Mouse (Mus musculus) MEL (cell line): ENCODE data around the gene Prpf38b. TPM values are rescaled to one million over a fixed set of nuclear protein-coding genes. Genes with fewer than 3 reads are reported as not detected.

Experiments
- DNase-seq: peaks from one replicate; pipeline ENCODE4 v3.0.0; 2011; ENCODE audit warnings: low read depth, low spot score
- H3K27ac ChIP-seq: 2 replicates; pipeline ENCODE4 v1.5.1; 2012; ENCODE audit warnings: low read depth, mild to moderate bottlenecking, control low read depth, low read length, moderate library complexity; ENCODE audit not compliant: control insufficient read depth
- H3K27me3 ChIP-seq, 2 experiments: fragments of 150-350 bp in 1 of 2; sonication (generic) in 1 of 2; 2 replicates each; pipeline ENCODE4 v1.6.1; 2012; ENCODE audit warnings: low read length in 2 of 2, mild to moderate bottlenecking in 2 of 2, improper control_type of control experiment in 1 of 2, moderate library complexity in 1 of 2; ENCODE audit not compliant: insufficient read depth in 2 of 2, control insufficient read depth in 1 of 2
- H3K36me3 ChIP-seq, 2 experiments: 2 replicates each; pipeline ENCODE4 v1.6.1; 2012 to 2014; ENCODE audit warnings: low read length in 2 of 2, improper control_type of control experiment in 1 of 2, inconsistent platforms in 1 of 2, mild to moderate bottlenecking in 1 of 2; ENCODE audit not compliant: insufficient read depth in 2 of 2, control insufficient read depth in 1 of 2
- H3K4me1 ChIP-seq, 2 experiments: fragments of 150-350 bp in 1 of 2; sonication (generic) in 1 of 2; 2 replicates each; pipeline ENCODE4 v1.6.1; 2012; ENCODE audit warnings: low read length in 2 of 2, improper control_type of control experiment in 1 of 2, mild to moderate bottlenecking in 1 of 2; ENCODE audit not compliant: insufficient read depth in 2 of 2, control insufficient read depth in 1 of 2
- H3K4me3 ChIP-seq, 2 experiments: fragments of 150-350 bp in 1 of 2; sonication (generic) in 1 of 2; 2 replicates each; pipeline ENCODE4 v1.5.1; 2012; ENCODE audit warnings: low read depth in 2 of 2, low read length in 2 of 2, mild to moderate bottlenecking in 2 of 2, moderate library complexity in 2 of 2, control low read depth in 1 of 2, improper control_type of control experiment in 1 of 2; ENCODE audit not compliant: control insufficient read depth in 1 of 2, insufficient read depth in 1 of 2
- H3K79me2 ChIP-seq: 2 replicates; pipeline ENCODE4 v1.6.1; 2012; ENCODE audit warnings: mild to moderate bottlenecking, low read length, moderate library complexity; ENCODE audit not compliant: control insufficient read depth, poor library complexity, insufficient read depth
- H3K9ac ChIP-seq: 2 replicates; pipeline ENCODE4 v1.6.1; 2012; ENCODE audit warnings: low read depth, mild to moderate bottlenecking, control low read depth, low read length, moderate library complexity; ENCODE audit not compliant: control insufficient read depth, poor library complexity, severe bottlenecking
- H3K9me3 ChIP-seq: fragments of 150-350 bp; sonication (generic); replicated peaks from 2 replicates; pipeline ENCODE4 v1.6.1; 2012; ENCODE audit warnings: mild to moderate bottlenecking, low read length, improper control_type of control experiment, moderate library complexity; ENCODE audit not compliant: insufficient read depth
- CHD2 ChIP-seq: IDR thresholded peaks from 2 replicates; pipeline ENCODE4 v1.6.1; 2011; ENCODE audit warnings: low read length, improper control_type of control experiment
- E2F4 ChIP-seq: IDR thresholded peaks from 2 replicates; pipeline ENCODE4 v1.6.1; 2011; ENCODE audit warnings: low read depth, low read length, improper control_type of control experiment, borderline replicate concordance
- ELF1 ChIP-seq: IDR thresholded peaks from 2 replicates; pipeline ENCODE4 v1.6.1; 2014; ENCODE audit warnings: low read depth, mild to moderate bottlenecking, inconsistent platforms, low read length, improper control_type of control experiment, moderate library complexity
- EP300 ChIP-seq, 2 experiments: IDR thresholded peaks; 2 replicates each; pipeline ENCODE4 v1.6.1; 2011; ENCODE audit warnings: improper control_type of control experiment in 2 of 2, low read length in 2 of 2, low read depth in 1 of 2, mild to moderate bottlenecking in 1 of 2
- KAT2A ChIP-seq: conservative IDR thresholded peaks from 2 replicates; pipeline ENCODE4 v1.6.1; 2012; ENCODE audit warnings: low read depth, low read length, improper control_type of control experiment, inconsistent platforms
- MAFK ChIP-seq: IDR thresholded peaks from 2 replicates; pipeline ENCODE4 v1.6.1; 2011; ENCODE audit warnings: low read depth, mild to moderate bottlenecking, low read length, improper control_type of control experiment, borderline replicate concordance
- MEF2A ChIP-seq: IDR thresholded peaks from 2 replicates; pipeline ENCODE4 v1.6.1; 2014; ENCODE audit warnings: low read depth, mild to moderate bottlenecking, inconsistent platforms, low read length, improper control_type of control experiment; ENCODE audit not compliant: poor library complexity, insufficient replicate concordance, severe bottlenecking; ENCODE audit errors: extremely low read depth
- MYB ChIP-seq: IDR thresholded peaks from 2 replicates; pipeline ENCODE4 v1.6.1; 2011; ENCODE audit warnings: mild to moderate bottlenecking, low read depth, low read length, improper control_type of control experiment
- MYC ChIP-seq: IDR thresholded peaks from 2 replicates; pipeline ENCODE4 v1.6.1; 2011; ENCODE audit warnings: low read depth, mild to moderate bottlenecking, low read length, improper control_type of control experiment, moderate library complexity
- NRF1 ChIP-seq: IDR thresholded peaks from 2 replicates; pipeline ENCODE4 v1.6.1; 2014; ENCODE audit warnings: low read depth, mild to moderate bottlenecking, inconsistent platforms, low read length, improper control_type of control experiment, moderate library complexity; ENCODE audit not compliant: poor library complexity, insufficient read depth, severe bottlenecking
- RAD21 ChIP-seq: IDR thresholded peaks from 2 replicates; pipeline ENCODE4 v1.6.1; 2011; ENCODE audit warnings: mild to moderate bottlenecking, low read depth, low read length, improper control_type of control experiment
- SMC3 ChIP-seq: IDR thresholded peaks from 2 replicates; pipeline ENCODE4 v1.6.1; 2011; ENCODE audit warnings: low read depth, low read length, improper control_type of control experiment
- TAL1 ChIP-seq: IDR thresholded peaks from 2 replicates; pipeline ENCODE4 v1.6.1; 2012; ENCODE audit warnings: mild to moderate bottlenecking, inconsistent platforms, low read length, moderate library complexity, mixed read lengths
- USF1 ChIP-seq: IDR thresholded peaks from 2 replicates; pipeline ENCODE4 v1.6.1; 2014; ENCODE audit warnings: low read depth, mild to moderate bottlenecking, inconsistent platforms, low read length, improper control_type of control experiment, moderate library complexity
- USF2 ChIP-seq, 2 experiments: IDR thresholded peaks; 2 replicates each; pipeline ENCODE4 v1.6.1; 2011 to 2012; ENCODE audit warnings: improper control_type of control experiment in 2 of 2, low read length in 2 of 2, borderline replicate concordance in 1 of 2, inconsistent platforms in 1 of 2, low read depth in 1 of 2, mild to moderate bottlenecking in 1 of 2; ENCODE audit not compliant: insufficient read depth in 1 of 2
- ZC3H11A ChIP-seq: IDR thresholded peaks from 2 replicates; pipeline ENCODE4 v1.6.1; 2012; ENCODE audit warnings: low read depth, mild to moderate bottlenecking, inconsistent platforms, low read length, improper control_type of control experiment
- ZKSCAN1 ChIP-seq: IDR thresholded peaks from 2 replicates; pipeline ENCODE4 v1.6.1; 2012; ENCODE audit warnings: low read depth, mild to moderate bottlenecking, inconsistent platforms, low read length, improper control_type of control experiment, moderate library complexity
- ZMIZ1 ChIP-seq: IDR thresholded peaks from 2 replicates; pipeline ENCODE4 v1.6.1; 2012; ENCODE audit warnings: low read depth, mild to moderate bottlenecking, inconsistent platforms, low read length, improper control_type of control experiment, moderate library complexity
- ZNF384 ChIP-seq: IDR thresholded peaks from 2 replicates; pipeline ENCODE4 v1.6.1; 2012; ENCODE audit warnings: low read depth, mild to moderate bottlenecking, inconsistent platforms, low read length, improper control_type of control experiment
- polyA plus RNA-seq, 2 experiments: library from polyadenylated mRNA; stranded (reverse) in 1 of 2; unstranded in 1 of 2; fragments of >175 nt in 1 of 2; fragments of >200 nt in 1 of 2; gene quantifications; 2 replicates each; pipeline versions ENCODE4 v1.2.1 to v1.2.4; 2012; ENCODE audit warnings: low replicate concordance in 2 of 2, low read depth in 1 of 2; ENCODE audit not compliant: insufficient read length in 2 of 2, insufficient read depth in 1 of 2, missing spikeins in 1 of 2
- total RNA-seq: library from RNA; depleted of rRNA; stranded (reverse); fragments of 300-350 nt; gene quantifications from 2 replicates; pipeline ENCODE4 v1.2.3, GENCODE M21; 2012

The Prpf38b gene
- total and polyA plus RNA-seq, 3 experiments: 43.0 to 138 (median 128) TPM

DNA sequence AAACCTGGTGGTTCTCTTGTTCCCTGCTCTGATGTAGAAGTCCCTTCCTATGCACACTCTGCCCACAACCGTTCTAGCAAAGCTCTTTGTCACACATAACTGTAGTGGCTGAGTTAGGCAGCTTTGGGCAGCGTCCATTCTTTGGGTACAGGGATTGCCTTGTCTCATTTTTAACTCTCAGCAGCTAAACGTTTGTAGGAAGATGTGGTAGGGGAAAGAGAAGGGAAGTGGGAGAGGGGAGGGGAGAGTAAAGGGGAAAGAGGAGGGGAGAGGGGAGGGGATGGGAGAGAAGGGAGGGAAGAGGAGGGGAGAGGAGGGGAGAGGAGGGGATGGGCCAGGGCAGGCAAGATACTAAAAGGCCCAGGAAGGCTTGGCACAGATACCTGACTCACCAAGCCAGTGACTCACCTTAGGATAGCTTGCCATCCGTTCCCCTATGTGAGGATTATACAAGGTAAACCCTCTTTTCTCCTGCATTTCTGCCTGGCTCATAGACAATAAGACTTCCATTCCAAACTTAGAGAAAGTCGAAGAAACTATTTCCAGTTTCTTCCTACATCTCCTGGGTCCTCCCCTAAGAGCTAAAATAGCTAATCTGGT, 31.6 kb downstream of the Prpf38b start (continued):
- TF ChIP-seq EP300 (IDR thresholded peaks at IDR 0.05; ENCODE audit: low read depth in 1 of 2, low read length in 2 of 2) (no peak), TAL1 (no peak)
- TF ChIP-seq, all 39 proteins: peak for 0

DNA sequence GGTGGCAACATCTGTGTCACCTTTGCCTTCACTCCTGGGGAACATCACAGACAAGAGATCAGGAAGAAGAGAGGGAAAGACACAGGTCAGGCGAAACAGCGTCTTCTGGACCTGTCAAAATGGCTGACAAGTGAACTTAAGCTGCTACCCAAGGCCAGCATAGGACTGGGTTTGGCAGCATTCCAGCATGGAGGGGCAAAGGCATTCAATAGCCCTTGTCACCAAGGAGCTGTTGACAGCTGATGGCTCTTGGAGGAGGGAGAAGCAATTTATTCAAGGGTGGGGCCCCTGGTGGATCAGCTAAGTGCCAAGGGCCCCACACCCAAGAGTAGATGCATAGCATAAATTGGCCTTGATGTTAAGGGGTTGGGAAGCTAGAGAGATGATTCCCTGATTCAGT, 32.4 kb downstream of the Prpf38b start:
- Histone ChIP-seq H3K9me3 (no peaks in the 10 kb centered on the region), H3K9ac (no peak overlapping the region), H3K27me3 (no peaks in the 10 kb centered on the region), H3K4me1 (no peaks in the 10 kb centered on the region), H3K27ac (no peak overlapping the region), H3K79me2 (no peaks in the 10 kb centered on the region), H3K36me3 (no peaks in the 10 kb centered on the region), H3K4me3 (no peak overlapping the region)
- TF ChIP-seq RAD21 (no peak), NRF1 (no peak), ZMIZ1 (no peak), ZNF384 (no peak), ZKSCAN1 (no peak), E2F4 (no peak), CHD2 (no peak), ZC3H11A (no peak), MYB (no peak), TAL1 (no peak), MEF2A (no peak), MAFK (no peak), USF2 (IDR thresholded peaks at IDR 0.05; ENCODE audit: borderline replicate concordance in 1 of 2, insufficient read depth in 1 of 2, low read depth in 1 of 2, low read length in 2 of 2) (no peak), MYC (no peak), KAT2A (no peak), SMC3 (no peak), USF1 (no peak)
- no peak for DNase-seq

DNA sequence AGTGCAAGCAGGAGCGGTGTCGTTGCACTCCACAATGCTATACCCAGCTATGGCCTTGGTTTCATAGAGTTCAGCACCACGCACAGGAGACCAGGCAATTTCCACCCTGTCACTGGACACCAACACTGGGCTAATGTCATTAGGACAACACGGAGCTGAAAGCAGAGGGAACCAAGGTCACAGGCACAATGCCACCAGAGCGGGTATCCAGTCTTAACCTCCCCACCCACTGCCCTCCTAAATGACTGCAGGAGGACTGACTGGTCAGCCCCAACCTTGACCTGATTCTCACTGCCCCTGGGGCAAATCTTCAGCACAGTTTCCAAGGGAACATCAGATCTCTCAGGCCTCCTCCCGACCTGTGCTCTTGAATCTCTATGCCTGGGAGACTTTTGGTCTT, 40.9 kb downstream of the Prpf38b start:
- Histone ChIP-seq H3K4me3 (no peak overlapping the region), H3K9me3 (no peaks in the 10 kb centered on the region; the same call in 1 of the 2 replicates), H3K9ac (no peak overlapping the region), H3K4me1 (no peaks in the 10 kb centered on the region), H3K79me2 (no peaks in the 10 kb centered on the region)
- DNase-seq: no peak
- TF ChIP-seq EP300 (IDR thresholded peaks at IDR 0.05; ENCODE audit: low read depth in 1 of 2, low read length in 2 of 2) (no peak), MAFK (no peak), ELF1 (no peak)
- TF ChIP-seq, all 39 proteins: peak for 0
- peaks cover 2 to 3% of the 10 kb centered on the region in 2 experiments; a peak in 2 of 4 replicates for H3K27me3 ChIP-seq
- no peaks in the 10 kb centered on the region for H3K36me3 ChIP-seq
- no peak overlapping the region for H3K27ac ChIP-seq
